9 mouse cellular contexts compared by ENCODE assay signal in genomic region chr1:31102863-31103657, GRCm38 (mm10).
A peak's percentile ranks its signal among the peaks of the same experiment; 100 is the strongest.
DNase-seq lines count a peak whose midpoint lies in the region; ATAC-seq and TF ChIP-seq lines count a peak whose summit lies in the region.
"Had no signal": no experiment of that assay in that cellular context is flagged by ENCODE, and none has a peak within 500 bp of the region (broad histone marks: within the 10 kb centered on the region; RNA-seq: fewer than 3 reads in every experiment).

No protein-coding gene starts in this region.

- H3K27ac ChIP-seq in cerebellum, adult 2 months (ENCODE audit: insufficient read depth, low read length): no peak overlapping the region
- peak overlapping the region; percentile 42; the same call in 1 of the 2 replicates for H3K27ac ChIP-seq in heart, embryonic 10.5 days
- H3K27ac ChIP-seq: neural tube, embryonic 13.5 days had no signal

- no peak overlapping the region for H3K4me3 ChIP-seq in cerebellum, adult 2 months (replicated peaks; ENCODE audit: insufficient read depth, low read depth, low read length)
- no peak overlapping the region for H3K4me3 ChIP-seq in heart, embryonic 10.5 days
- H3K4me3 ChIP-seq: neural tube, embryonic 13.5 days had no signal

- no peaks in the 10 kb centered on the region for H3K9me3 ChIP-seq in heart, embryonic 10.5 days
- H3K9me3 ChIP-seq: neural tube, embryonic 13.5 days had no signal

- DNase-seq in left cerebral cortex, postnatal 25 days (ENCODE audit: low spot score in 2 of 2): peak; percentile 4 to 7
- DNase-seq in left cerebral cortex, adult 9 months (ENCODE audit: low spot score in 2 of 2): no peak
- DNase-seq in cerebellum, adult 2 months: peak; percentile 11 to 21
- DNase-seq in heart, embryonic 10.5 days (ENCODE audit: low spot score): peak; percentile 74
- DNase-seq in B cell, adult 2 months: no peak
- no peak for DNase-seq in adrenal gland, adult 18-20 months (ENCODE audit: low spot score in 2 of 2)

- TF ChIP-seq POLR2A in cerebellum, adult 2 months (IDR thresholded peaks at IDR 0.05; ENCODE audit: borderline replicate concordance, insufficient read depth, low read length): no peak

- no peak for TF ChIP-seq CTCF in cerebellum, adult 2 months (IDR thresholded peaks at IDR 0.05; ENCODE audit: borderline replicate concordance, insufficient read depth, low read depth, low read length)

- peak; percentile 42 for ATAC-seq in megakaryocyte progenitor cell, adult 5-6 weeks (replicated peaks; ENCODE audit: poor library complexity)
- ATAC-seq in inflammation-experienced regulatory T-cells, adult 6 months: no peak

- H3K4me1 ChIP-seq in cerebellum, adult 2 months (ENCODE audit: control insufficient read depth, insufficient read depth, low read length): peaks cover 3% of the 10 kb centered on the region; the same call in 1 of the 2 replicates
- no peaks in the 10 kb centered on the region; the same call in 1 of the 2 replicates for H3K4me1 ChIP-seq in heart, embryonic 10.5 days

- H3K36me3 ChIP-seq in heart, embryonic 10.5 days: no peaks in the 10 kb centered on the region
- H3K36me3 ChIP-seq: neural tube, embryonic 13.5 days had no signal

- intact Hi-C loops in left cerebral cortex, postnatal 25 days (cut with DNase I): no loop called here

- H3K27me3 ChIP-seq in cerebellum, adult 2 months (ENCODE audit: control insufficient read depth, insufficient read depth, low read length): no peaks in the 10 kb centered on the region
- H3K27me3 ChIP-seq in heart, embryonic 10.5 days (ENCODE audit: insufficient read depth, poor library complexity, severe bottlenecking): no peaks in the 10 kb centered on the region
- H3K27me3 ChIP-seq: neural tube, embryonic 13.5 days had no signal

- 22% methylated on average over 12 of the region's 12 CpGs for WGBS in cerebellum, adult 2 months
- WGBS in heart, embryonic 10.5 days: 44% methylated on average over 12 of the region's 12 CpGs

Comparison
In these comparisons a context has a peak if more than half of its experiments do, and no peak if none do; other contexts are left out.
1. DNase-seq: peak in left cerebral cortex, postnatal 25 days (2 of 2), cerebellum, adult 2 months (2 of 2) and heart, embryonic 10.5 days (single experiment); none in left cerebral cortex, adult 9 months (0 of 2), B cell, adult 2 months (0 of 2) and adrenal gland, adult 18-20 months (0 of 2).